Mouse (Mus musculus): ENCODE measurements around the gene Hyal3.
A peak's percentile ranks its signal among the peaks of the same experiment; 100 is the strongest.

Hyal3 gene

DNA sequence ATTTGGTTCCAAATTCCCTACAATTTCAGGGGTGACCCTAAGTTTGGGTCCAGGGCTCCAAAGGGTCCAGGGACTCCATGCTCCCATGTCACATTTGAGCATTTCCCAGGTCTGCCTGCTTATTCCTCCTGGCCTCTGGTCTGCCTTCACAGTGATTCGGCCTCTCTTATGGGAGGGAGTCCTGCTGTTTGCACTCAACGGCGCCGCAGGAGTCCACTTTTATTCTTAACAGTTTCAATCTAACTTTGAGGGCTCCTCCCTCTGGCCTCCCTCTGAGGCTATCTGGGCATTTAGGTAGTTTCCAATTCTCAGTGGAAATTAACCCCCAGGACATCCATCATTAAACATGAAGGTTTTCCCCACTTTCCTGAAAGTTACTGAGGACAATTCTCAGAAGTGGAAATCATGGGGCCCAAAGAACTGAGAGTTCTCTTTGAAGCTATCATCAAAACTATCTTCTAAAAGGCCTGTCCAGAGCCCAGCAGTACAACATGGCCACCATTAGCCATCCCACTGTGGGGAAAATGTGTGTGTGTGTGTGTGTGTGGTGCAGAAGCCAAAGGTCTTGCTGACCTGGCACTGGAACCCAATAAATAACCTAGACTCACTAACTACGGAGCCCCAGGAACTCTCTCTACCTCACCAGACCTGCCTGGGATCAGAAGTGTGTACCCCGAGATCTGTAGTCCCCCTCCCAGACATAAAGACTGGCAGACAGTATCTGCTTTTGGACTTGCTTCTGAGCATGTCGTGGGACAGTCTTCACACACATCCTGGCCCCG lies 13.9 kb downstream of the Hyal3 start:
- DNase-seq (ENCODE audit: low spot score in 2 of 2), result no peak

DNA sequence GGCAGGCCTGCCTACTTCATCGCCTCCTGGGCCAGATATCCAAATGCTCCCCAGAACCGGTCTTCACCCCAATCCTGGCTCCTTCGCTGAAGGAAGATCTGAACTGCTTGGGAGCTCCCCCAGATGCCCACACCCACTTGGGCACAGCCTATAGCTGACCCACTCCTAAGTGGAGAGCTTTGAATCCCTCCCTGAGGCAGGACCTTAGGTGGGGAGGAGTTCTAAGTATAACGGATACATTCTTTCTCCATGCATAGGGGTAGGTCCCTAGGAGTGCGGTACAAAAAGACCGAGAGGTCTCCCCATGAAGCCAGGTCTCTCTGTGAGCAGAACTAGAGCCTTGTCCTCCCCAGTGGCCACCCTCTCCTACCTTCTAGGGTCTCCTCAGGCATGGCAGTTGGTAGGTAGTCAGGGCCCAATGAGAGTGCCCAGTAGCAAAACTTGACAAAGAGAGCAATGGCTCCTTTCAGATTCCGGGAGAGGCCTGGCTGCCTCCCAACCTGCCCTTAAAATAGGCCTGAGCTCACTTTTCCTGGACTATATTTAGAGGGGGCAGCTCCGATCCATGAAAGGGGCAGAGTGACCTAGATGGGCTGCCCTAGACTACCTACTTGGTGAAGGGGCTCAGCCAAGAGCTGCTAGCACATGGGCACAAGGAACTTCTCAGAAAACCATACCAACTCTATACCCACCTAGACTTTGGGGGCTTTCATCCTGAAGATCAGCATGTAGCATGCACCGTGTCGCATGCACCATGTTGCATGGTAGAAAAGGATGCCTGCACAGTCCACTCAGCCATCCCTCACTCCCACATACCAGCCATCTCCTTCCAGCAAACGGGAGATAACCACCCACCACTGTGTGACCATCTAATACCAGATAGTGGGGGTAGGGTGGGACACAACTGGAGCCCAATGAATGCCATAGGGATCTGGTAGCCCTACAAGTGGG lies 16.3 kb downstream of the Hyal3 start:
- DNase-seq (ENCODE audit: low spot score in 2 of 2), result no peak

DNA sequence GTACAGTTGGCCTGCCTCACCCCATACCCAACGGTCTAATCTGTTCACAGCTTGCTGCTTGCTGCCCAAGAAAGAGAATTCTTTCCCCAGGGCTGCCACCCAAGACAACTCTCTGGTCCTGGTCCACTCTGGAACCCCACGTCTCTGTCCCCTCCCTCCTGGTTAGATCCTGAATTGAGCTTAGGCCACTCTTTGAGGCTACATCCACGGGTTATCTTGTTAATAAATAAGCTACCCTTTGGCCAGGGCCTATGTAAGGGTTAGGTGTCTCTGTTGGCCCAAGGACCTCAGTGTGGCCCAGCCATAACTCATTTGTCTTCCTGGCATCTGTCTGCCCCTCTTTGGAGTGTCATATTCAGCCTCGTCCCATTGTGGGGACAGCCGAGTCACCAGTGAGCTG lies 17.8 kb downstream of the Hyal3 start:
- DNase-seq (ENCODE audit: low spot score in 2 of 2), result no peak

DNA sequence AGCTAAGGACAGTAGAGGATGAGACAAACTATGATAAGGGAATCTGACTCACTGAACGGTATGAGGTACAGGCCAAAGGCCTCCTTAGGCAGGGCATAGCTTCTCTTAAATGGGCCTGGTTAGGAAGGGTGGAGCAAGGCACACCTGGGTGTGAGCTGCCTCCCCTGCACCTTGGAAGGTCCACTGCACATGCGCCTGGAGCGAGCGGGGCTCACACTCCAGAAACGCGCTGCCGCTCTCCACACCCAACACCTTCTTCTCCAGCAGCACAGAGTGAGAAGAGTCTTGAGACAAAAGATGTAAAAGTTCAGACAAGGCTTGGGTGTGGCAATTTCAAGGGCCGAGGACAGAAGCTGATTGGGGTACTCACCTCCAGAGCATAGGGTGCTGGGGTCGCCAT lies 18.8 kb downstream of the Hyal3 start:
- no peak for DNase-seq (ENCODE audit: low spot score in 2 of 2)

DNA sequence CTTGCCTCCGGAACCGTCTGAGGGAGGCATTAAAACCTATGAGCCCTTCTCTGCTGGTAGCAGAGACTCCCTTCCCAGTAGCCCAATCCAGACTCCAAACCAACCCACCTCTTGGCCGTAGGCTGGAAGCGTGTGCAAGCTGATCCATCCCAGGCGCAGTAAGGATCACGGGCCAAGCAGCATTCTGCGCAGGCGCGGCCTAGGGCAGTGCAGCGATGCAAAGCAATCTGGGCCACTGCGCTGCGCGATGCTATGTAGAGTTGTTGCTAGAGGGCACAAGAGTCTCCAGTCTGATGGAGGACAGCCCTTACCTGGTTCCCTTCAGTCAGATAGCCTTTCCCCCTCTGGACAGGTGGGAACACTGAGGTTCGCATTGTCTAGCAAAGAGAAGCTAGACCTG lies 19.2 kb downstream of the Hyal3 start:
- DNase-seq (ENCODE audit: low spot score in 2 of 2), result no peak

DNA sequence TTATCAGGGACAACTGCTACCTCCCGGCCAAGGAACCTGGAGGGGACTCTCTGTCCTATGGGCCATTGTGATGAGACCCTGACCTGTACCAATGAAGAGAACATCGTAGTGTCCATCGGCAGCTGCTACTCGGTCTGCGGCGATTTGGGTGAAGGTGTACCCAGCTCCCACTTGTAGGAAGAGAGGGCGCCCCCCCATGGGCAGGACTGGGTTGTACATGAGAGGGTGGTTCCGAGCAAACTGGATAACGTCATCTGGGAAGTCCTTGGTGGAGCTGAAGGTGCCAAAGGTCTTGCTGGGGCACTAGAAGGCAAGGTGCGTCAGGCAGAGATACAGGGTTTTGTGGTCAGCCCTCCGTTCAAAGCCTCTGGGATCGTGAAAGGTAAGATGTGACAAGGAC lies 20.1 kb downstream of the Hyal3 start:
- no peak for DNase-seq (ENCODE audit: low spot score in 2 of 2)

DNA sequence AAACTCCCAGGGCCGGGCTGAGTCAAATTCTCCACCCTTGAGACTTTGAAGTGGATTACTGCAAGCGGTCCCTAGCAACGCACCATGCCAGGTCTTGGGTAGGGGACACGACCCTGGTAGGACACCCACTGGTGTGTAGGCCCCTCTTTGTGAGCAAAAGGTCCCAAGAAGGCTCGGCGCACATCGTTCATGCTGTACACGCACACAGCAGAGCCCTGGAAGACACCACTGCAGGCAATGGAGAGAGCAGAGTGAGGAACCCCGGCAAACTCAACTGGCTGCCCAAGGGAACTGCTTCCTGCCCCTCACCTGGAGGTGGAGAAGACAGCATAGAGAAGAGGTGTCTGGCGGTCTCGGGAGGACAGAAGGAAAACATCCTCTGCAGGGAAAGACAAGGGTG lies 20.7 kb downstream of the Hyal3 start:
- DNase-seq (ENCODE audit: low spot score in 2 of 2), result no peak

DNA sequence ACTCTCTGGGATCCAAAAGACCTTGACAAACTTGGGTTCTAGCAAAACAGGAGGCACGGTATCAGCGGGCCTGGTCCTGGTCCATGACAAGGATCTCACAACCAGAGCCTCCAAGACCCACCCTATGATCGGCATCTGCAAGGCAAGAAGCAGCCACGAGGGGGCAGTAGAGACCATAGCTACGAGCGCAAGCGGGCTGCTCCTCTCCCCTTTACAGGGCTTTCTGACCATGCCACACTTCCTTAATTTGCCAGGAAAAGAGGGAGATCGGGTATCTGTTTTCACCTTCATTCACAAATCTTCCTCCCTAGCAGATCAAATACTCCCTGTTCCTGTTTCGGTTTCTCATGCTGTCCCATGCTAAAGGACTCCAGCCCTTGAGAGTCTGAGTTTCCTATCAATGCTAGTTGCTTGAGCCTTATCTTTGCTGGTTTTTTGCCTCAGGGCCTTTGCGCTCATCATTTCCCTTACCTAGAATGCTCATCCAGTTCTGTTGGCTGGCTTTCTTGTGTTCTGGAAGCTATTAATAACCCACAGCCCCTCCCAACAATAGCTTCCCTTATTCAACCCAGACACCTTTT lies 21.5 kb downstream of the Hyal3 start:
- peak; percentile 84 to 88 for DNase-seq (ENCODE audit: low spot score in 2 of 2)

DNA sequence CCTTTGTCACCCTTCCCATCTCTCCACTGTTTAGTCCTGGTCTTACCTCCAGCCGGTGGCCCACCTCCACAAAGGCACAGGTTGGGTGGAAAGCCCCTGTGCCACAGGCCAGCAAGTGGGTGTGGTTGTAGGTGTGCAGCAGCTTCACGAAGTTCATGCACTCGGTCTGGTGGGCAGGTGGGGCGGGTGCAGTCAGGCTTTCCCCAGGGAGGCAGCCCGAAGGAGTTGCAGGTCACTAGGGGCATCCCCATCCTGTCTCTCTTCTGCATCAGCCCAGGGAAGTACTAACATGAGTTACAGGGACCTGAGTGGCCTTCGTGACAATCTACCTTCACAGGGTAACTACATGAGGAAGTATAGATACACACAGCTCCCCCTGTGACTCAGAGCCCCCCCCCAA lies 22.6 kb downstream of the Hyal3 start:
- peak in 1 of 2 experiments; percentile 60 for DNase-seq (ENCODE audit: low spot score in 2 of 2)

DNA sequence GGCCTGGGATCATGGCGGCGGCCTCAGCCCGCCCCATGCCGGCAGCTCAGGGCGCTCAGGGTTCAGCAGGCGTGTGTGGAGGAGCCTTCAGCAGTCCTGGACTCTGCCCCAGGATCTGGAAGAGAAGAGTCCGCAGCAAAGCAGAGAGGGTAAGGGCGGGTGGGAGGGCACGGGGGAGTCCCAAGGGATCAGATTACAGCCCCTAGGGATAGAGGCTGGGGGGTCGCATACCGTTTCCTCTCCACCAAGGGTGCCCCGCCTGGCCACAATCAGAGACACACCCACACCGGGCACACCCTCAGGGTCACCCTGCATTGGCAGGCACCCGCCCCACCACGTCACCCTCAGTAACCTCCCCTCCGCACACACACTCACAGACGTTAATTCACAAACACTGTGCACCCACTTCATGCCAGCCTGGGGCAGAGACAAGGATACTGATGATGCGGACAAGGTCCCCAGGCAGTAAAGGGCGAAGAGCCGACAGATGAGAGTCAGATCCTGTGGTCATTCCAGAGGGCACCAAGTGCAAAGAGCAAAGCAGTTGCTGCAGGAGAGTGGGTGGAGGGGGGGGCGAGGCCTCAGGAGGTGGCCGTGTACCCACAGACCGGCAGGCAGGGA lies 24.5 kb downstream of the Hyal3 start:
- DNase-seq (ENCODE audit: low spot score in 2 of 2), result no peak

DNA sequence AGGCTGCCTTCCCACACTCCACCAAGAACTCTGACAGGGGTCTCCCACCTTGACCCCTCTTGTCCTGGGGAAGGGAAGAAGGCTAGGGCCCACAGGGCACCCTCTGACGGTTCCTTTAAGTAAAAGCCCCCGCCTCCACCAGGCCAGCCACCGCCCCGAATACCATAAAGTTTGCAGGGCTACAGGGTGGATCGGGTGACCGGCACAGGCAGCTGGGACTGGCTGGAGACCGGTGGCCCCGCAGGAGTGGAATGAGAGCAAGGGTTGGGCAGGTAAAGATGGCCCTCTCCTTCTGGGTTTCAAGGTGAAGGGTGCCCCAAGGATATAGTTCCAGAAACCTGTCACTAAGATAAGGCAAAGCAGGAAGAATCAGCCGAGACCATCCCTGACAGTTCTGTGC lies 26.0 kb downstream of the Hyal3 start:
- no peak for DNase-seq (ENCODE audit: low spot score in 2 of 2)

DNA sequence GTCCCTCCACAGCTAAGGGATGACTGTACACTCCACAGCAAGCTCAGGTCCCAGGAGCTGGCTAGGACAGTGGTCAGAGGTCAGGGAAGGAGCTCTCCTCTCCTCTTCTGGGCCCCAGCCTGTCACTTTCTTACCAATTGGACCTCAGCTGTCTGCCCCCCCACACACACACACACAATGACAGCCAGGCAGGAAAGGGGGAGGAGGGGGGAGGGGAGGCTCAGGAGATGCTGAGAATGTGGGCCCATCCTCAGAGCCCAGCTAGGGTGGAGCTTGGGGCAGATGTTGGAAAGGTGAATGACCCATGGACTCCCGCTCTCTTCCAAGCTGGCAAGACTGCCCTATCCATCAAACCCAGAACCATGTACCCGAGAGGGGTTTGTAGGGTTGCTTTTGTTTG lies 26.4 kb downstream of the Hyal3 start:
- DNase-seq (ENCODE audit: low spot score in 2 of 2), result no peak

DNA sequence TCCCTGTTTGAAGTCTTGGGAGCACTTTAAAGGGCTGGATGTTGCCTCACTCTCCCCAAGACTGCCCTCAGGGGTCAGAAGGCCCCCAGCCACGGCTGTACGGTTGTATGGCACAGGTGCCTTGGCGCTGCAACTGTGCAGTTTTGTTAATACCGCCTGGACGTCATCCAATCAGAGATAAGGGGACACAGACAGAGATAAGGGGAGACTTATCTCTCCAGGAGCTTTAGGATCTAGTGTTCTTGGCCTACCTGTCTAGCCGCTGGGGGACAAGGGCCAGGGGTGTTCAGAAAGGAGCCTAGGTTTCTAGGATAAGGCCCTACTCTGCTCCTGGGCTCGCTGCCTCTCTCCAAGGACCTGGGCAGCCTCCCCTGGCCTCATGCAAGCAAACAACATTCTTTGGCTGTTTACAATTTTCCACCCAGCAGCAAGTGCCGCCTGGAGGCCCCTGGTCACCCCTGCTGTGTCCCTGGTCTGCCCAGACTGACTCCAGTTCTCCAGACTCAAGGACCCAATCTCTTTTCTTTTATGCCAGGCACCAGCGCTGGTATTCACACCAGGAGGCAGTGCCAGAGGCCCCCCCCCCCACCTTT lies 27.1 kb downstream of the Hyal3 start:
- DNase-seq (ENCODE audit: low spot score in 2 of 2), result no peak

DNA sequence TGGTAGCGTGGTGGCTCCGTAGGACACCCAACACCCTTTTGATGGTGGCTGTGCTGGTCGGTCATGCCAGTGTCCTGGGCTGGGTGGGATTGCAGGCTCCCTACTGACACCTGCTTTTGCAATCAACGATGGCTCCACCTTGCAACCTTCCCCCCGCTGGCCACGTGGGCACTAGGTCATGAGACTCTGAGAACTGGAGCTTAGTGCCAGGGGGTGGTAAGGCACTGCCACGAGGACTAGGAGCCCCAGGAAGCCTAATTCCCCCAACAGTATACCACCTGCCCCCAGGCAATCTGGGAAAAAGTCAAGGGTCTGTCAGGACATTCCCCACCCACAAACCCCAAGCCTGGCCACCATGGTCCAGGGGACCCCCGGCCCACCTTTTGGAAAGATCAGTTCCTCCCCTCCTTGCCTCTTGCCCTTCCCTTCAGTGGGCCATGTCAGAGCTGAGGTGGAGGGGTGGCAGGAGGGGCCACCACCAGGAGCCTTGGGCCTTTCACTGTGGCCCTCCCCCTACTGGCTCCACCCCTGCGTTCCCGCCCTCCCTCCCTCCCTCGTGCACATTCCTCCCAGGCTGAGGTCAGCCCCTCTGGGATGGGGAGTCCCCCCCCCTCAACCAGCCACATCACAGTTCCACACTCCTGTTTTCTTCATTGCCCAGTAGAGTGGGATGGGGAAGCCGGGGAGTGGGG lies 28.3 kb downstream of the Hyal3 start, which contains the start of gene Sema3b:
Sema3b (minus strand) TSS at position 489 of the 692 bp plus-strand sequence.
- DNase-seq (ENCODE audit: low spot score in 2 of 2), result no peak

DNA sequence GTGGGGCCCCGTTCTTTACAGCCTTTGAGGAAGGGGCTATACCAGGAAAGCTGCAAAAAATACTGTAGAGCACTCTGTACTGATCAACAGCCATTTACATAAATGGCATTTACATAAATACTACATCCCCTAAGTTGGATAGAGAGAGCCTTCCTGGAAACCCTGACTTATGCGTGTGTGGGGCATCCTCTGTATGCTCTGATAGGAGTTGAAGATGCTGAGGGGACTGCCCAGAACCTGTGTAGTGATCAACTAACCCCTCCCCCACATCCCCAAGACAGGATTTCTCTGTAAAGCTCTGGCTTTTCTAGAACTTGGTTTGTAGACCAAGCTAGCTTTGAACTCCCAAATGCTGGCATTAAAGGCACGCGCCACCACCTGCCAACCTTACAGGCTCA lies 28.8 kb downstream of the Hyal3 start:
- no peak for DNase-seq (ENCODE audit: low spot score in 2 of 2)

DNA sequence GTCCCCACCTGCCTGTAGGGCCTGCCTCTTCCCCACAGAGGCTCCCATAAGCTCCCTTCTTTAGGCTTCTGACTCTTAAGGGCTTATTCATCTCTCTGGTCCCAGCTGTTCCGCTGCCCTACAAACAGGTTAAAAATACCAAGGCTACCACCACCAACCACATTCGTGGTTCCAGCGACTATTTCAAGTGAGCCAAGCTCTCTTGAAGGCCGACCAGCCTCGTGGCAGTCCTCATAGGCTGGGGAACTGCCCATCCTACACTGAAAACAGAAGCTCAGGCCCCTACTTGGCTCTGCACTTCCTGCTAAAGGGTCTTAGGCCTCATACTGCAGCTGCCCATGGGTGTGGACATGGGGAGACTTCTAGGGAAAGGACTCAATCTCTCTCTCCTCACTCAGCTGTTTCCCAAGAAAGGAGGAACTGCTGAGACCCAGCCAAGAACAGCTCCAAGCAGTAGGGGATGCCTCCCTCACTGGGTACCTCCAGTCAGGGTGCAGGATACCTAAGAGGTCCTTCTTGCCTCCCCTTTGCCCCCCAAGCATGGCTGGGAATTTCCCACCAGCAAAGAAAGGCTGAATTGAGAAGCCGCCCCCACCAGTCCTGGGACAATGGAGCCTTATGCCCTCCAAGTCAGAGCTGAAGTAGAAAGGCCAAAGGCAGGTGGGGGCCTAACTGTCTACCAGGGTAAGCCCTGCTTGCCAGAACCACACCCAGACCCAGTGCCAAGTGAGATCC lies 31.0 kb downstream of the Hyal3 start:
- DNase-seq (ENCODE audit: low spot score in 2 of 2), result no peak

DNA sequence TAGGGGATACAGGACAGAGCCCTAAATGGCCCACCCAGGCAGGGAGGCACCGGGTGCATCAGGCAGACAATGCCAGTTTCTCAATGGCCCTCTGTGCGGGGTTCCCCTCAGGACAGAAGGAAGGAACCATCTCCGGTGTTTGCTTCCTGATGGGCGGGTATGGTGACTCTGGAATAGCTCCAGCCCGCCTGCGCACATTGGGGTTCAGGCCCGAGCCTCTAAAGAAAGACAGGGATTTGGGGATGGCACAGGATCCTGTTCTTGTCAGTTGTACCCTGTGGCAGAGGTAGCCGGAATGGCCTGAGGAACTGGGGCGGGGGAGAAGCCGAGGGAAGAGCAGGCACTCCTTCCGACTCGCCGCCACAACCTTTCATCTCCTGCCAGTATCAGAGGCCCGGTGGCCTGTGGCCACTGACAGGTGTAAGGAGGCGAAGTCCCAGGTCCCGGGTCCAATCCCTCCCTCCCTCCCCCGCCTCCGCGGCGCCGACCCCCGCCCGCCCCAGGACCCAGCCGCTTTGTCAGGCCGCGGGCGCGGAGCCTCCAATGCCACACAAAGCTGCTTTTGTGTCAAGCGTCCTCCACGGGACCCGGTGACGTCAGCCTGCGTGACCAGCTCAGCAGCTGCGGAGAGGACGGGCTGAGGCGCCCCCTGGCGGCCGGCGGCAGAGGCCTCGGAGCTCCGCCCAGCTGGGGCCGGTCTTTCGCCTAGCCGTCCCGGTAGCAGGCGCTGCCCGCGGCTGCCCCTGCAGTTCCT lies 31.8 kb downstream of the Hyal3 start:
- peak; percentile 94 to 96 for DNase-seq (ENCODE audit: low spot score in 2 of 2)

DNA sequence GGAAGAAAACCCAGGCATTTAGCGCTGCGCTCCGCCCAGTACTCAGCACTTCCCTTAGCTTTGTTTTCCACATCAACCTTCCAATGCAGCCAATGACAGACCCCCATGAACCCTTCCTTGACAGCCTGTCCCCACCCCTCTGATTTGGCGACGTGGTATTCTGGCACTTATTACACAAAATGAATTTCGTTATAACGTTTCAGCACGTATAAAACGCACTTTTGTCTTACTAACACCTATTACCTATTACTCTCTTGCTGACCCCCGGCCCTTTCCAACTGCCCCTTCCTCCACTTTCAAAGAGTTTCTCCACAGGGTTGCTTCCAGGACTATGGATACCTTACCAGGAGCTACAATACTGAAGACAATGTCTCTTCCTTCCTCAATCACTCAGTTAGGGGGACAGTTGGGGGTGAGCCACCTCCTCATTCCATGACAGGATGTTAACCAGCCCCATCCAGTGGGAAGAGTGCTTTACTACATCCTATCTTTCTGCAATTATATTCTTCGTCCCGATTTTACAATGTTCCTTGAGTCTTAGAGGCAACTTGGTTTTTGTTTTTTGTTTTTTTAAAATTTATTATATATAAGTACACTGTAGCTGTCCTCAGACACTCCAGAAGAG lies 32.4 kb downstream of the Hyal3 start:
- no peak for DNase-seq (ENCODE audit: low spot score in 2 of 2)

DNA sequence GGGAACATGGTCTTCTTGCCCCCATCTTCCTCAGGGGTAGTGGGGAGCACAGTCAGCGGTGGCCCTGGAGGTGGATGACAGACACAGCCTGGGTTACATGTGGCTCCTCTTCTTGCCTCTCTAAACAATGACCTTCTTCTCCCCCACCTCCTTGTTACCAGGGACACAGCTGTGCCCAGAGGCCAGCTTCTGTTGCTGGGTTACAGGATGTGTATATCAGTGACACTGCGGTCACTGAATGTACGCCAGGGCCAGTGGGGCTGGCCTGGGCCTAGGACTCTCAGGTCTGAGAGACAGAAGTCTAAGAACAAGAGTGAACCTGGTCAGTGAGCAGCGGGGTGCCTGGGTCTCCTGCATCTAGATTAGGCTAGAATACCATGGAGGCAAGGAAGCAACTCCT lies 34.4 kb downstream of the Hyal3 start:
- DNase-seq (ENCODE audit: low spot score in 2 of 2), result no peak

Data from natural killer cell, adult 2 months (primary cell).